Mouse (Mus musculus) megakaryocyte, embryonic 14.5 days (primary cell): ENCODE measurements at regions not wholly inside any gene's neighbourhood (a gene's known extent, or its start where the extent isn't known, plus 50 kb on each side); places are given as distances from the start of the nearest gene placed in this dataset.

ENCODE experiments used
- FLI1 ChIP-seq: IDR thresholded peaks from 2 replicates; pipeline ENCODE4 v1.6.1; 2012; ENCODE audit warnings: low read length, inconsistent platforms, mixed read lengths
- GATA1 ChIP-seq: IDR thresholded peaks from 3 replicates; pipeline ENCODE4 v1.6.1; 2012; ENCODE audit warnings: mixed read lengths, low read length, inconsistent platforms, borderline replicate concordance

DNA sequence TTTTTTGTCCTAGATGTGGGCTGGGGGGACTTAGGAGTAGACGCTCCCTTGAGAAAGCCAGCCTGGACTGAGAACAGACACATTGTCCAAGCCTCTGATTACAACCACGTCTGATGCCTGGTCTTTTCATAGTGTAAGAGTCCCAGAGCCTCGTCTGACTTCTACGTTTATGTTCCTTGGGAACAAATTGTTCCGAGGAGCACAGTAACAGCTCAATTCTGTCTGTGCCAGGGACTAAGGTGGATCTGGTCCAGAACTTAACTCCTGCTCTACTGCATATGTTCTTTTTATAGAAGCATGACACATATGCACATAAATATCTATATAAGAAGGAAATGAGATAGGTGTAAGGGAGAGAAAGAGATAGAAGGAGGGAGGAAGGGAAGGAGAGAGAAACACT lies 537.2 kb upstream of the Kdm8 start:
- TF ChIP-seq GATA1 (no peak), FLI1 (no peak)
